Mouse (Mus musculus) hindbrain, postnatal 0 days (tissue): Measurements from ENCODE around the gene Pola2. TPM values are rescaled to one million over a fixed set of nuclear protein-coding genes. Genes with fewer than 3 reads are reported as not detected.

ENCODE experiments used
- ATAC-seq: fragments of 200-750 bp; cut with Nextera tagmentation; 2 replicates; pipeline ENCODE4 v1.8.0; 2017; ENCODE audit warnings: mild to moderate bottlenecking, moderate TSS enrichment, moderate library complexity
- DNase-seq: peaks from one replicate; pipeline ENCODE4 v3.0.0-alpha.2; 2015; ENCODE audit warnings: low spot score
- H3K27ac ChIP-seq: fragments of 300-500 bp; sonication (generic); 2 replicates; pipeline ENCODE4 v1.5.1; 2014; ENCODE audit warnings: mild to moderate bottlenecking
- H3K27me3 ChIP-seq: fragments of 300-500 bp; sonication (generic); 2 replicates; pipeline ENCODE4 v1.6.1; 2014; ENCODE audit warnings: low read length, mixed read lengths; ENCODE audit not compliant: insufficient read depth
- H3K36me3 ChIP-seq: fragments of 300-500 bp; sonication (generic); 2 replicates; pipeline ENCODE4 v1.6.1; 2014; ENCODE audit warnings: low read length, mixed read lengths; ENCODE audit not compliant: insufficient read depth
- H3K4me1 ChIP-seq: fragments of 300-500 bp; sonication (generic); 2 replicates; pipeline ENCODE4 v1.6.1; 2014; ENCODE audit warnings: antibody characterized with exemption, low read length, mixed read lengths; ENCODE audit not compliant: insufficient read depth
- H3K4me2 ChIP-seq: fragments of 300-500 bp; sonication (generic); 2 replicates; pipeline ENCODE4 v1.6.1; 2014; ENCODE audit warnings: low read depth, mild to moderate bottlenecking, low read length, moderate library complexity, mixed read lengths
- H3K4me3 ChIP-seq: fragments of 300-500 bp; sonication (generic); 2 replicates; pipeline ENCODE4 v1.5.1; 2014; ENCODE audit warnings: low read length
- H3K9ac ChIP-seq: fragments of 300-500 bp; sonication (generic); replicated peaks from 2 replicates; pipeline ENCODE4 v1.6.1; 2014; ENCODE audit warnings: mild to moderate bottlenecking, low read length, moderate library complexity, mixed read lengths
- H3K9me3 ChIP-seq: fragments of 300-500 bp; sonication (generic); 2 replicates; pipeline ENCODE4 v1.6.1; 2016; ENCODE audit warnings: low read length, mixed read lengths
- CTCF ChIP-seq: IDR thresholded peaks from 2 replicates; pipeline ENCODE4 v1.5.1; 2016; ENCODE audit warnings: antibody characterized with exemption, control low read depth, low read depth
- WGBS: fragments of 180-500 bp; shearing (Covaris S2); extraction: QIAGEN DNeasy Blood & Tissue Kit; methylation state at CpG from one replicate; pipeline ENCODE4 v1.1.7; 2014; 5-methylcytosine and 5-hydroxymethylcytosine counted together
- polyA plus RNA-seq: library from polyadenylated mRNA; unstranded; fragments of >200 nt; fragmentation: Nextera tagmentation; extraction: Ambion mirVana; gene quantifications from 2 replicates; pipeline ENCODE4 v1.2.1, GENCODE M21; 2015
- total RNA-seq: library from RNA; depleted of rRNA; stranded (reverse); fragments of >200 nt; gene quantifications from 2 replicates; pipeline ENCODE4 v1.2.3, GENCODE M21; 2014

Pola2 gene
- total and polyA plus RNA-seq, 2 experiments from 2014 or later: 19.5 to 28.9 TPM

GRCm38 (mm10) chr19:5994711-5995110, 30.7 kb upstream of the Pola2 start:
- TF ChIP-seq CTCF: no peak
- ATAC-seq: no peak
- Histone ChIP-seq H3K36me3 (no peaks in the 10 kb centered on the region), H3K27me3 (no peaks in the 10 kb centered on the region), H3K4me2 (no peak overlapping the region), H3K27ac (no peak overlapping the region), H3K9me3 (no peaks in the 10 kb centered on the region), H3K4me3 (no peak overlapping the region), H3K9ac (no peak overlapping the region), H3K4me1 (no peaks in the 10 kb centered on the region)
- WGBS: 78% methylated on average over 14 of the region's 14 CpGs
- no peak for DNase-seq

GRCm38 (mm10) chr19:5992012-5992411, 28.0 kb upstream of the Pola2 start:
- H3K9ac ChIP-seq: no peak overlapping the region
- no peaks in the 10 kb centered on the region for H3K27me3 ChIP-seq
- ATAC-seq (no peak), DNase-seq (no peak)
- H3K4me2 ChIP-seq: no peak overlapping the region
- H3K4me1 ChIP-seq: no peaks in the 10 kb centered on the region
- no peak overlapping the region for H3K4me3 ChIP-seq
- no peak overlapping the region for H3K27ac ChIP-seq
- no peaks in the 10 kb centered on the region for H3K36me3 ChIP-seq
- H3K9me3 ChIP-seq: no peaks in the 10 kb centered on the region
- TF ChIP-seq CTCF: no peak
- 86% methylated on average over 7 of the region's 7 CpGs for WGBS

- Histone ChIP-seq H3K9me3 (no peaks in the 10 kb centered on the region), H3K4me3 (no peak overlapping the region), H3K36me3 (no peaks in the 10 kb centered on the region), H3K27ac (no peak overlapping the region), H3K27me3 (no peaks in the 10 kb centered on the region), H3K9ac (no peak overlapping the region), H3K4me1 (no peaks in the 10 kb centered on the region), H3K4me2 (no peak overlapping the region)
- ATAC-seq (no peak), DNase-seq (no peak)
- WGBS: 82% methylated on average over 7 of the region's 7 CpGs
- no peak for TF ChIP-seq CTCF
These were observed 27.5 kb upstream of the Pola2 start for GRCm38 (mm10) chr19:5991467-5991866.

- Histone ChIP-seq H3K4me1 (no peaks in the 10 kb centered on the region), H3K27me3 (no peaks in the 10 kb centered on the region), H3K4me3 (no peak overlapping the region), H3K4me2 (no peak overlapping the region), H3K9ac (no peak overlapping the region), H3K27ac (no peak overlapping the region), H3K36me3 (no peaks in the 10 kb centered on the region), H3K9me3 (no peaks in the 10 kb centered on the region)
- TF ChIP-seq CTCF: no peak
- ATAC-seq (no peak), DNase-seq (no peak)
- 26% methylated on average over 1 of the region's 1 CpGs for WGBS
These were observed 26.9 kb upstream of the Pola2 start for GRCm38 (mm10) chr19:5990921-5991320.

- Histone ChIP-seq H3K27me3 (no peaks in the 10 kb centered on the region), H3K27ac (no peak overlapping the region), H3K4me2 (no peak overlapping the region), H3K4me3 (no peak overlapping the region), H3K36me3 (no peaks in the 10 kb centered on the region), H3K9ac (no peak overlapping the region), H3K4me1 (no peaks in the 10 kb centered on the region), H3K9me3 (no peaks in the 10 kb centered on the region)
- DNase-seq (no peak), ATAC-seq (no peak)
- no peak for TF ChIP-seq CTCF
- 93% methylated on average over 12 of the region's 12 CpGs for WGBS
These were observed 26.0 kb upstream of the Pola2 start for GRCm38 (mm10) chr19:5990033-5990432.

- no peak for TF ChIP-seq CTCF
- H3K4me3 ChIP-seq: no peak overlapping the region
- H3K9ac ChIP-seq: no peak overlapping the region
- no peaks in the 10 kb centered on the region for H3K27me3 ChIP-seq
- ATAC-seq: no peak
- H3K27ac ChIP-seq: no peak overlapping the region
- WGBS: 67% methylated on average over 6 of the region's 6 CpGs
- no peak for DNase-seq
- no peaks in the 10 kb centered on the region for H3K36me3 ChIP-seq
- no peaks in the 10 kb centered on the region for H3K9me3 ChIP-seq
- no peak overlapping the region for H3K4me2 ChIP-seq
- H3K4me1 ChIP-seq: no peaks in the 10 kb centered on the region
These were observed 25.6 kb upstream of the Pola2 start for GRCm38 (mm10) chr19:5989585-5989984.

GRCm38 (mm10) chr19:5988815-5989452, 24.9 kb upstream of the Pola2 start:
- H3K4me3 ChIP-seq: no peak overlapping the region
- no peaks in the 10 kb centered on the region for H3K36me3 ChIP-seq
- WGBS: 8% methylated on average over 13 of the region's 13 CpGs
- no peak overlapping the region for H3K9ac ChIP-seq
- H3K27me3 ChIP-seq: no peaks in the 10 kb centered on the region
- TF ChIP-seq CTCF: no peak
- no peaks in the 10 kb centered on the region for H3K4me1 ChIP-seq
- peak; percentile 83 for ATAC-seq
- 0 out of 2 replicates have a peak overlapping the region, but pooled peaks have one; percentile 18 for H3K4me2 ChIP-seq
- H3K9me3 ChIP-seq: no peaks in the 10 kb centered on the region
- DNase-seq: peak; percentile 74
- H3K27ac ChIP-seq: no peak overlapping the region
